Mouse (Mus musculus): ENCODE results near the gene Nav2. TPM values are rescaled to one million over a fixed set of nuclear protein-coding genes. Genes with fewer than 3 reads are reported as not detected.
A peak's percentile ranks its signal among the peaks of the same experiment; 100 is the strongest.

Gene Nav2
- polyA plus RNA-seq, 1 experiment from 2014 or later, result 34.9 TPM

DNA sequence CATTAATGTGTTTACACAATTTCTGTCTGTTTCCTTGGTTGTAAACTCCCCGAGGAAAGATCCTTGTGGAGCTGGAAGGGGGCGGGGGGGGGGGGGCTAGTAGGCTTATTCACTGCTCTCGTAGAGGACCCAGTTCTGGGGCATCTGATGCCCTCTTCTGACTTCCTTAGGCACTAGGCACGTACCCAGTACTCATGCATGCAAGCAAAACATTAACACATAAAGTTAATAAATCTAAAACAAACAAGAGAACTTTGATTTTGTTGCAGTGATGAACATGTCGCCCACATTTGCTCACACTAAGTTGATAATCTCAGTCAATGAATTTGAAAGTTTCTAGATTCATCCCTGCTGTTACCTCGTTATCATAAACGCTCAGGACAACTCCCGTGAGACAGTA lies 325.8 kb downstream of the Nav2 start:
- ATAC-seq (ENCODE audit: insufficient number of reproducible peaks, insufficient read depth, low FRiP score, low read depth), result no peak
- Histone ChIP-seq H3K27ac (replicated peaks in 1 of 2; ENCODE audit: control insufficient read depth in 1 of 2, insufficient read depth in 1 of 2, low read depth in 2 of 2, low read length in 2 of 2) (no peak overlapping the region), H3K4me1 (ENCODE audit: control insufficient read depth in 2 of 2, insufficient read depth in 2 of 2, low read length in 2 of 2) (peaks cover 16 to 30% of the 10 kb centered on the region in 2 experiments), H3K36me3 (ENCODE audit: control insufficient read depth, insufficient read depth, low read length) (no peaks in the 10 kb centered on the region), H3K9ac (ENCODE audit: low read length) (no peak overlapping the region), H3K4me3 (ENCODE audit: control insufficient read depth in 1 of 2, insufficient read depth in 1 of 2, low read depth in 1 of 2, low read length in 2 of 2) (no peak overlapping the region), H3K27me3 (ENCODE audit: control insufficient read depth, insufficient read depth, low read length) (no peaks in the 10 kb centered on the region; the same call in 1 of the 2 replicates), H3K4me2 (ENCODE audit: low read length) (no peak overlapping the region), H3K9me3 (ENCODE audit: control insufficient read depth, low read length) (peaks cover 6% of the 10 kb centered on the region; the same call in 1 of the 2 replicates)
- WGBS, result 82% methylated on average over 8 of the region's 8 CpGs

DNA sequence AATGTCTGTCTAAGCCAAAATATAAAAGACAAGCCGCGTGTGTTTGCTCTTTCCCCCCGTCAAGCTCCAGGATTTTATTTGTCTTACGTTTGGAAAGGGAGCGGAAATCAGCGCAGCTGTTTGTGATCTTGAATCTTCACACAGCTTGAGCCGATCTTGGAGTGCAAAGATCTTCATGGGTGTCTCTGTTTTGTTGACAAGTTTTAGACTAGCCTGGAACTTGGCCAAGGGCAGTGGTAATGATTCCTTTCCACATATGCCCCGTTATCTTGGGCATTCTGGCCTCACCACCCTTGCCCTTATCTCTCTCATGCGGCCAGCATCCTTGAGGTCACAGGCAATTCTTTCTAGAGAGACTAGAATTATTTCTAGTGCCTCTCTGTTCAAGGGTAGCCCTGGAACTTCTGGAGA lies 326.8 kb downstream of the Nav2 start:
- Histone ChIP-seq H3K27ac (replicated peaks in 1 of 2; ENCODE audit: control insufficient read depth in 1 of 2, insufficient read depth in 1 of 2, low read depth in 2 of 2, low read length in 2 of 2) (peak overlapping the region; percentile 21 to 31), H3K9me3 (ENCODE audit: control insufficient read depth, low read length) (peaks cover 6% of the 10 kb centered on the region; the same call in 1 of the 2 replicates), H3K4me3 (ENCODE audit: control insufficient read depth in 1 of 2, insufficient read depth in 1 of 2, low read depth in 1 of 2, low read length in 2 of 2) (no peak overlapping the region), H3K27me3 (ENCODE audit: control insufficient read depth, insufficient read depth, low read length) (no peaks in the 10 kb centered on the region; the same call in 1 of the 2 replicates), H3K9ac (ENCODE audit: low read length) (no peak overlapping the region), H3K36me3 (ENCODE audit: control insufficient read depth, insufficient read depth, low read length) (no peaks in the 10 kb centered on the region), H3K4me2 (ENCODE audit: low read length) (no peak overlapping the region), H3K4me1 (ENCODE audit: control insufficient read depth in 2 of 2, insufficient read depth in 2 of 2, low read length in 2 of 2) (peaks cover 16 to 30% of the 10 kb centered on the region in 2 experiments)
- ATAC-seq (ENCODE audit: insufficient number of reproducible peaks, insufficient read depth, low FRiP score, low read depth), result peak; percentile 12; the same call in 1 of the 2 replicates
- 28% methylated on average over 9 of the region's 9 CpGs for WGBS

- H3K4me1 ChIP-seq (ENCODE audit: control insufficient read depth in 2 of 2, insufficient read depth in 2 of 2, low read length in 2 of 2), result peaks cover 16 to 30% of the 10 kb centered on the region in 2 experiments
- no peaks in the 10 kb centered on the region for H3K36me3 ChIP-seq (ENCODE audit: control insufficient read depth, insufficient read depth, low read length)
- ATAC-seq (ENCODE audit: insufficient number of reproducible peaks, insufficient read depth, low FRiP score, low read depth), result no peak
- peaks cover 6% of the 10 kb centered on the region; the same call in 1 of the 2 replicates for H3K9me3 ChIP-seq (ENCODE audit: control insufficient read depth, low read length)
- 29% methylated on average over 3 of the region's 3 CpGs for WGBS
- 0 out of 2 replicates have a peak overlapping the region, but pooled peaks have one; percentile 3 for H3K4me2 ChIP-seq (ENCODE audit: low read length)
- H3K4me3 ChIP-seq (ENCODE audit: control insufficient read depth in 1 of 2, insufficient read depth in 1 of 2, low read depth in 1 of 2, low read length in 2 of 2), result no peak overlapping the region
- no peak overlapping the region for H3K9ac ChIP-seq (ENCODE audit: low read length)
- peak overlapping the region; percentile 21 to 31 for H3K27ac ChIP-seq (replicated peaks in 1 of 2; ENCODE audit: control insufficient read depth in 1 of 2, insufficient read depth in 1 of 2, low read depth in 2 of 2, low read length in 2 of 2)
- H3K27me3 ChIP-seq (ENCODE audit: control insufficient read depth, insufficient read depth, low read length), result no peaks in the 10 kb centered on the region
Measured at GRCm38 (mm10) chr7:49235821-49236220, 327.3 kb downstream of the Nav2 start.

DNA sequence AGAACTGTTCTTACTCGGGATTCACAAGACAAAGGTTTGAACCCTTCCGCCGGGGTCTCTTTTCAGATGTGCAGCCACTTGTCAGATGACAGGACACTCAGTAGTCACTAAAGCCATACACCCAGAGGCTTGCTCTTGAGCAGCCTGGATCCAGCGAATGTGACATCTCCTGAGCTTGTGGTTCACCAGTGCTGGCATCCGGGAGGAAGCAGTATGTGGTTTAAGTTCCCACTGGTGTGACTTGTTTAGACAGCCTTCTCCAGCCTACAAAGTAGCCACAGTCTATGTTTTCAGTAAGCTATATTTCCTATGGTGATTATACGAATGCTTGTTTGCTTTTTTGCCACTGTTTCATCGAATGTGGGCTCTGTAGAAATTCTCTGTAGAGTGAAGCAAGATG lies 331.9 kb downstream of the Nav2 start:
- 79% methylated on average over 7 of the region's 7 CpGs for WGBS
- peaks cover 6% of the 10 kb centered on the region; the same call in 1 of the 2 replicates for H3K9me3 ChIP-seq (ENCODE audit: control insufficient read depth, low read length)
- H3K4me2 ChIP-seq (ENCODE audit: low read length), result no peak overlapping the region
- peaks cover 8 to 16% of the 10 kb centered on the region in 2 experiments for H3K4me1 ChIP-seq (ENCODE audit: control insufficient read depth in 2 of 2, insufficient read depth in 2 of 2, low read length in 2 of 2)
- no peak for ATAC-seq (ENCODE audit: insufficient number of reproducible peaks, insufficient read depth, low FRiP score, low read depth)
- H3K27ac ChIP-seq (replicated peaks in 1 of 2; ENCODE audit: control insufficient read depth in 1 of 2, insufficient read depth in 1 of 2, low read depth in 2 of 2, low read length in 2 of 2), result no peak overlapping the region
- no peaks in the 10 kb centered on the region for H3K36me3 ChIP-seq (ENCODE audit: control insufficient read depth, insufficient read depth, low read length)
- H3K27me3 ChIP-seq (ENCODE audit: control insufficient read depth, insufficient read depth, low read length), result no peaks in the 10 kb centered on the region
- H3K9ac ChIP-seq (ENCODE audit: low read length), result no peak overlapping the region
- H3K4me3 ChIP-seq (ENCODE audit: control insufficient read depth in 1 of 2, insufficient read depth in 1 of 2, low read depth in 1 of 2, low read length in 2 of 2), result no peak overlapping the region

DNA sequence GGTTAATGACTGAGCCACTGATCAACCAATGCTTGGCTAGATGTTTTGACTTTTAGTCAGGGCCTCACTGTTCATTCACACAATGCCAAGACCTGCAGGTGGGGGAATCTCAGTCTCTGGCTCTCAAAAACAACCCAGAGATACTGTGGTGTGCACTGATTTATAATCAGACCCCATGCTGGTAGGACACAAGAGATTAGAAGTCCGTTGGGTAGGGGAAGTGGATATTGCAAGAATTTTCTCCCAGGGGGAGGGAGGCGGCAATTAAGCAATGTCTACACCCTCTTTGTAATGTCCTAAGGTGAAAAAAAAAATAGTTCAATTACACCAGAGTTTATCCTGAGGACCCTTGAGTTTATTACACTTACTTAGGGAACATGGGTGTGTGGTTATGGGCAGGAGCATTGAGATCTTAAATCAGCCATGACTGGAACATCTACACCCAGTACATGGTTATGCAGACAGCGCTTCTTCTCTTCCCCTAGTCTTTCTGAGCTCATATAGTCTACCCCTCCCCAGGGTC lies 332.8 kb downstream of the Nav2 start:
- no peaks in the 10 kb centered on the region for H3K27me3 ChIP-seq (ENCODE audit: control insufficient read depth, insufficient read depth, low read length)
- H3K9ac ChIP-seq (ENCODE audit: low read length), result no peak overlapping the region
- no peak overlapping the region for H3K27ac ChIP-seq (replicated peaks in 1 of 2; ENCODE audit: control insufficient read depth in 1 of 2, insufficient read depth in 1 of 2, low read depth in 2 of 2, low read length in 2 of 2)
- peaks cover 5 to 10% of the 10 kb centered on the region in 2 experiments for H3K4me1 ChIP-seq (ENCODE audit: control insufficient read depth in 2 of 2, insufficient read depth in 2 of 2, low read length in 2 of 2)
- H3K36me3 ChIP-seq (ENCODE audit: control insufficient read depth, insufficient read depth, low read length), result no peaks in the 10 kb centered on the region
- H3K4me2 ChIP-seq (ENCODE audit: low read length), result no peak overlapping the region
- no peak for ATAC-seq (ENCODE audit: insufficient number of reproducible peaks, insufficient read depth, low FRiP score, low read depth)
- WGBS, result 66% methylated on average over 3 of the region's 3 CpGs
- no peak overlapping the region for H3K4me3 ChIP-seq (ENCODE audit: control insufficient read depth in 1 of 2, insufficient read depth in 1 of 2, low read depth in 1 of 2, low read length in 2 of 2)
- H3K9me3 ChIP-seq (ENCODE audit: control insufficient read depth, low read length), result peaks cover 6% of the 10 kb centered on the region; the same call in 1 of the 2 replicates

DNA sequence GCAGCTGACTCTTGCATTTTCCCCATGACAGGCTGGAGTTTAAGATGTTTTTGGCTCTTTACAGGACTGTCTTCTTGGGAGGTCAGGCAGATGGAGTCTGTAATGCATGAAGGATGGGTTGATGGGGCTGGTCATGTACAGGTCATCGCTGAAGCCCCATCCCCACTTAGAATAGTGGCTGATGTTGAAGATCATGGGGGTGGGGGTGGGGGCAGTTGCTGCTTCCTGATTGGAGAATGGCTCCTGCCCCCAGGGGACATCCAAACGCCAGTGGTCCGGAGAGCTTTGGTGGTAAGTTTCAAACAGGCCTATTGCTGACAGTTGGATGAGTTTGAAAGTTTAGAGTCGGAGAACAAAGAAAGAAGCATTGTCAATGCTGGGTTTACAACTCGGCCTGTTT lies 333.7 kb downstream of the Nav2 start:
- Histone ChIP-seq H3K9ac (ENCODE audit: low read length) (no peak overlapping the region), H3K36me3 (ENCODE audit: control insufficient read depth, insufficient read depth, low read length) (no peaks in the 10 kb centered on the region), H3K27ac (replicated peaks in 1 of 2; ENCODE audit: control insufficient read depth in 1 of 2, insufficient read depth in 1 of 2, low read depth in 2 of 2, low read length in 2 of 2) (no peak overlapping the region), H3K27me3 (ENCODE audit: control insufficient read depth, insufficient read depth, low read length) (peaks cover 6% of the 10 kb centered on the region; the same call in 1 of the 2 replicates), H3K4me3 (ENCODE audit: control insufficient read depth in 1 of 2, insufficient read depth in 1 of 2, low read depth in 1 of 2, low read length in 2 of 2) (no peak overlapping the region), H3K9me3 (ENCODE audit: control insufficient read depth, low read length) (peaks cover 3% of the 10 kb centered on the region; the same call in 1 of the 2 replicates), H3K4me2 (ENCODE audit: low read length) (no peak overlapping the region), H3K4me1 (ENCODE audit: control insufficient read depth in 2 of 2, insufficient read depth in 2 of 2, low read length in 2 of 2) (peaks cover 6 to 15% of the 10 kb centered on the region in 2 experiments; a peak in 3 of 4 replicates)
- 58% methylated on average over 5 of the region's 5 CpGs for WGBS
- ATAC-seq (ENCODE audit: insufficient number of reproducible peaks, insufficient read depth, low FRiP score, low read depth), result no peak

- Histone ChIP-seq H3K4me2 (ENCODE audit: low read length) (no peak overlapping the region), H3K9ac (ENCODE audit: low read length) (no peak overlapping the region), H3K27me3 (ENCODE audit: control insufficient read depth, insufficient read depth, low read length) (peaks cover 10% of the 10 kb centered on the region; the same call in 1 of the 2 replicates), H3K36me3 (ENCODE audit: control insufficient read depth, insufficient read depth, low read length) (no peaks in the 10 kb centered on the region), H3K4me1 (ENCODE audit: control insufficient read depth in 2 of 2, insufficient read depth in 2 of 2, low read length in 2 of 2) (peaks cover 13 to 20% of the 10 kb centered on the region in 2 experiments; a peak in 3 of 4 replicates), H3K4me3 (ENCODE audit: control insufficient read depth in 1 of 2, insufficient read depth in 1 of 2, low read depth in 1 of 2, low read length in 2 of 2) (no peak overlapping the region), H3K27ac (replicated peaks in 1 of 2; ENCODE audit: control insufficient read depth in 1 of 2, insufficient read depth in 1 of 2, low read depth in 2 of 2, low read length in 2 of 2) (no peak overlapping the region), H3K9me3 (ENCODE audit: control insufficient read depth, low read length) (no peaks in the 10 kb centered on the region)
- ATAC-seq (ENCODE audit: insufficient number of reproducible peaks, insufficient read depth, low FRiP score, low read depth), result no peak
- 86% methylated on average over 4 of the region's 4 CpGs for WGBS
Measured at GRCm38 (mm10) chr7:49243079-49243478, 334.6 kb downstream of the Nav2 start.
